Mouse (Mus musculus): ENCODE data around the gene Cfap65. TPM values are rescaled to one million over a fixed set of nuclear protein-coding genes. Genes with fewer than 3 reads are reported as not detected.

The Cfap65 gene
- 2.2 and 4.1 TPM in 2 replicates for polyA plus RNA-seq (2015; fragmentation: Nextera tagmentation; extraction: Ambion mirVana)

- H3K9me3 ChIP-seq (replicated peaks) = no peaks in the 10 kb centered on the region
- H3K4me1 ChIP-seq = no peaks in the 10 kb centered on the region
- H3K27ac ChIP-seq (replicated peaks) = no peak within 1 kb of the TSS
- 1% methylated on average over 18 of the region's 18 CpGs for WGBS
- peaks cover 51% of the 10 kb centered on the region for H3K27me3 ChIP-seq
- H3K9ac ChIP-seq = no peak within 1 kb of the TSS
- no peak for ATAC-seq (ENCODE audit: insufficient number of reproducible peaks, low FRiP score, low TSS enrichment, low read depth)
- H3K4me3 ChIP-seq (replicated peaks) = peak within 1 kb of the TSS; percentile 27
- H3K4me2 ChIP-seq (replicated peaks) = peak within 1 kb of the TSS; percentile 36
- H3K36me3 ChIP-seq = no peaks in the 10 kb centered on the region
Observed at GRCm38 (mm10) chr1:74935402-74935801, at the start of gene Cfap65. TSS of gene Cfap65 (minus strand) at chr1:74935599.

- Histone ChIP-seq H3K4me2 (replicated peaks) (no peak overlapping the region), H3K36me3 (no peaks in the 10 kb centered on the region), H3K4me3 (replicated peaks) (no peak overlapping the region), H3K9ac (no peak overlapping the region), H3K4me1 (no peaks in the 10 kb centered on the region), H3K27ac (replicated peaks) (no peak overlapping the region), H3K9me3 (replicated peaks) (no peaks in the 10 kb centered on the region), H3K27me3 (no peaks in the 10 kb centered on the region)
- 76% methylated on average over 8 of the region's 8 CpGs for WGBS
- ATAC-seq (ENCODE audit: insufficient number of reproducible peaks, low FRiP score, low TSS enrichment, low read depth) = no peak
Observed at GRCm38 (mm10) chr1:74977001-74977400, 41.6 kb upstream of the Cfap65 start.

GRCm38 (mm10) chr1:74975936-74976335, 40.5 kb upstream of the Cfap65 start:
- no peak overlapping the region for H3K4me2 ChIP-seq (replicated peaks)
- no peaks in the 10 kb centered on the region for H3K9me3 ChIP-seq (replicated peaks)
- H3K27me3 ChIP-seq = no peaks in the 10 kb centered on the region
- H3K9ac ChIP-seq = no peak overlapping the region
- no peak overlapping the region for H3K4me3 ChIP-seq (replicated peaks)
- no peak for ATAC-seq (ENCODE audit: insufficient number of reproducible peaks, low FRiP score, low TSS enrichment, low read depth)
- 86% methylated on average over 1 of the region's 1 CpGs for WGBS
- no peaks in the 10 kb centered on the region for H3K36me3 ChIP-seq
- no peaks in the 10 kb centered on the region for H3K4me1 ChIP-seq
- H3K27ac ChIP-seq (replicated peaks) = no peak overlapping the region

- Histone ChIP-seq H3K4me2 (replicated peaks) (no peak overlapping the region), H3K4me3 (replicated peaks) (no peak overlapping the region), H3K9ac (no peak overlapping the region), H3K4me1 (no peaks in the 10 kb centered on the region), H3K9me3 (replicated peaks) (no peaks in the 10 kb centered on the region), H3K27ac (replicated peaks) (no peak overlapping the region), H3K27me3 (no peaks in the 10 kb centered on the region), H3K36me3 (no peaks in the 10 kb centered on the region)
- ATAC-seq (ENCODE audit: insufficient number of reproducible peaks, low FRiP score, low TSS enrichment, low read depth) = no peak
- 78% methylated on average over 6 of the region's 6 CpGs for whole genome bisulfite sequencing
Observed at GRCm38 (mm10) chr1:74973590-74973989, 38.2 kb upstream of the Cfap65 start.

- Histone ChIP-seq H3K4me2 (replicated peaks) (no peak overlapping the region), H3K27ac (replicated peaks) (no peak overlapping the region), H3K27me3 (no peaks in the 10 kb centered on the region), H3K9me3 (replicated peaks) (no peaks in the 10 kb centered on the region), H3K4me3 (replicated peaks) (no peak overlapping the region), H3K9ac (no peak overlapping the region), H3K4me1 (no peaks in the 10 kb centered on the region), H3K36me3 (no peaks in the 10 kb centered on the region)
- no peak for ATAC-seq (ENCODE audit: insufficient number of reproducible peaks, low FRiP score, low TSS enrichment, low read depth)
- WGBS = 54% methylated on average over 4 of the region's 4 CpGs
Observed at GRCm38 (mm10) chr1:74971353-74972050, 36.1 kb upstream of the Cfap65 start.

- H3K36me3 ChIP-seq = no peaks in the 10 kb centered on the region
- WGBS = 72% methylated on average over 8 of the region's 8 CpGs
- no peaks in the 10 kb centered on the region for H3K27me3 ChIP-seq
- no peak overlapping the region for H3K4me3 ChIP-seq (replicated peaks)
- H3K27ac ChIP-seq (replicated peaks) = no peak overlapping the region
- no peaks in the 10 kb centered on the region for H3K9me3 ChIP-seq (replicated peaks)
- no peak overlapping the region for H3K4me2 ChIP-seq (replicated peaks)
- peaks cover 8% of the 10 kb centered on the region for H3K4me1 ChIP-seq
- H3K9ac ChIP-seq = no peak overlapping the region
- ATAC-seq (ENCODE audit: insufficient number of reproducible peaks, low FRiP score, low TSS enrichment, low read depth) = no peak
Observed at GRCm38 (mm10) chr1:74967962-74968580, 32.7 kb upstream of the Cfap65 start.

GRCm38 (mm10) chr1:74964494-74965215, 29.3 kb upstream of the Cfap65 start:
- peak overlapping the region; percentile 48; the same call in 1 of the 2 replicates for H3K27ac ChIP-seq (replicated peaks)
- H3K36me3 ChIP-seq = no peaks in the 10 kb centered on the region
- H3K9ac ChIP-seq = no peak overlapping the region
- peak; percentile 55 for ATAC-seq (ENCODE audit: insufficient number of reproducible peaks, low FRiP score, low TSS enrichment, low read depth)
- H3K4me3 ChIP-seq (replicated peaks) = peak overlapping the region; percentile 19; the same call in 1 of the 2 replicates
- H3K9me3 ChIP-seq (replicated peaks) = no peaks in the 10 kb centered on the region
- peaks cover 7% of the 10 kb centered on the region for H3K27me3 ChIP-seq
- 9% methylated on average over 16 of the region's 16 CpGs for WGBS
- H3K4me1 ChIP-seq = peaks cover 8% of the 10 kb centered on the region
- peak overlapping the region; percentile 50 for H3K4me2 ChIP-seq (replicated peaks)

GRCm38 (mm10) chr1:74962853-74963227, 27.4 kb upstream of the Cfap65 start:
- Histone ChIP-seq H3K4me1 (peaks cover 8% of the 10 kb centered on the region), H3K27ac (replicated peaks) (no peak overlapping the region)
- WGBS = 87% methylated on average over 5 of the region's 5 CpGs

GRCm38 (mm10) chr1:74962126-74962852, 26.9 kb upstream of the Cfap65 start:
- Histone ChIP-seq H3K36me3 (no peaks in the 10 kb centered on the region), H3K9me3 (replicated peaks) (no peaks in the 10 kb centered on the region), H3K9ac (no peak overlapping the region), H3K27me3 (peaks cover 19% of the 10 kb centered on the region), H3K4me1 (peaks cover 8% of the 10 kb centered on the region), H3K27ac (replicated peaks) (no peak overlapping the region), H3K4me3 (replicated peaks) (no peak overlapping the region), H3K4me2 (replicated peaks) (no peak overlapping the region)
- WGBS = 81% methylated on average over 5 of the region's 5 CpGs
- no peak for ATAC-seq (ENCODE audit: insufficient number of reproducible peaks, low FRiP score, low TSS enrichment, low read depth)

More at GRCm38 (mm10) chr1:74962853-74963227, 27.4 kb upstream of the Cfap65 start:
- no peak overlapping the region for H3K4me3 ChIP-seq (replicated peaks)
- no peaks in the 10 kb centered on the region for H3K9me3 ChIP-seq (replicated peaks)
- no peak overlapping the region for H3K4me2 ChIP-seq (replicated peaks)
- H3K27me3 ChIP-seq = peaks cover 13% of the 10 kb centered on the region
- H3K36me3 ChIP-seq = no peaks in the 10 kb centered on the region
- H3K9ac ChIP-seq = no peak overlapping the region
- no peak for ATAC-seq (ENCODE audit: insufficient number of reproducible peaks, low FRiP score, low TSS enrichment, low read depth)

GRCm38 (mm10) chr1:74961722-74962121, 26.3 kb upstream of the Cfap65 start:
- Histone ChIP-seq H3K27me3 (peaks cover 24% of the 10 kb centered on the region), H3K9ac (no peak overlapping the region), H3K4me3 (replicated peaks) (no peak overlapping the region), H3K4me1 (peaks cover 8% of the 10 kb centered on the region), H3K9me3 (replicated peaks) (no peaks in the 10 kb centered on the region), H3K27ac (replicated peaks) (no peak overlapping the region), H3K36me3 (no peaks in the 10 kb centered on the region), H3K4me2 (replicated peaks) (no peak overlapping the region)
- WGBS = 83% methylated on average over 7 of the region's 7 CpGs
- ATAC-seq (ENCODE audit: insufficient number of reproducible peaks, low FRiP score, low TSS enrichment, low read depth) = no peak

GRCm38 (mm10) chr1:74960059-74960458, 24.7 kb upstream of the Cfap65 start:
- peaks cover 35% of the 10 kb centered on the region for H3K27me3 ChIP-seq
- H3K4me3 ChIP-seq (replicated peaks) = no peak overlapping the region
- 82% methylated on average over 7 of the region's 7 CpGs for WGBS
- H3K9me3 ChIP-seq (replicated peaks) = no peaks in the 10 kb centered on the region
- H3K9ac ChIP-seq = no peak overlapping the region
- ATAC-seq (ENCODE audit: insufficient number of reproducible peaks, low FRiP score, low TSS enrichment, low read depth) = no peak
- H3K27ac ChIP-seq (replicated peaks) = no peak overlapping the region
- no peak overlapping the region for H3K4me2 ChIP-seq (replicated peaks)
- H3K36me3 ChIP-seq = no peaks in the 10 kb centered on the region
- peaks cover 5% of the 10 kb centered on the region for H3K4me1 ChIP-seq
